Mouse (Mus musculus) ES-Bruce4 (cell line): ENCODE measurements around the gene Tnf.

Experiments
- CTCF ChIP-seq: IDR thresholded peaks from one replicate; pipeline ENCODE4 v1.8.1; 2011; ENCODE audit warnings: low read depth, low read length
- POLR2A ChIP-seq: IDR thresholded peaks from one replicate; pipeline ENCODE4 v1.8.1; 2011; ENCODE audit warnings: low read length; ENCODE audit not compliant: insufficient read depth

- TF ChIP-seq CTCF (no peak), POLR2A (no peak)
Observed at GRCm38 (mm10) chr17:35213071-35213470, 11.3 kb upstream of the Tnf start.
